Mouse (Mus musculus): ENCODE data around the gene Ergic2. TPM values are rescaled to one million over a fixed set of nuclear protein-coding genes. Genes with fewer than 3 reads are reported as not detected.
A peak's percentile ranks its signal among the peaks of the same experiment; 100 is the strongest.

Gene Ergic2
- 207 and 221 TPM in 2 replicates for polyA plus RNA-seq (2014; fragmentation: Nextera tagmentation; extraction: Ambion mirVana)

- Histone ChIP-seq H3K9me3 (ENCODE audit: low read depth, low read length) (no peaks in the 10 kb centered on the region), H3K27me3 (ENCODE audit: insufficient read depth, low read length) (no peaks in the 10 kb centered on the region), H3K9ac (peak within 1 kb of the TSS; percentile 97), H3K4me2 (peak within 1 kb of the TSS; percentile 74), H3K27ac (ENCODE audit: low read depth) (peak within 1 kb of the TSS; percentile 88), H3K36me3 (ENCODE audit: insufficient read depth) (no peaks in the 10 kb centered on the region), H3K4me3 (ENCODE audit: low read depth, low read length) (peak within 1 kb of the TSS; percentile 98), H3K4me1 (ENCODE audit: insufficient read depth) (no peaks in the 10 kb centered on the region)
- DNase-seq (peak; percentile 100), ATAC-seq (ENCODE audit: insufficient read depth) (peak; percentile 99)
- under 1% methylated on average over 61 of the region's 61 CpGs for WGBS
- no peak for TF ChIP-seq CTCF (IDR thresholded peaks at IDR 0.05; ENCODE audit: low read depth)
These were observed at the start of gene Ergic2 for GRCm38 (mm10) chr6:148211897-148212680. Gene Ergic2, minus strand, starts transcription at chr6:148212374.

GRCm38 (mm10) chr6:148260729-148261101, 48.5 kb upstream of the Ergic2 start:
- Histone ChIP-seq H3K9ac (no peak overlapping the region), H3K4me3 (ENCODE audit: low read depth, low read length) (no peak overlapping the region), H3K4me1 (ENCODE audit: insufficient read depth) (peaks cover 4% of the 10 kb centered on the region; the same call in 1 of the 2 replicates), H3K36me3 (ENCODE audit: insufficient read depth) (no peaks in the 10 kb centered on the region), H3K4me2 (no peak overlapping the region), H3K9me3 (ENCODE audit: low read depth, low read length) (no peaks in the 10 kb centered on the region), H3K27ac (ENCODE audit: low read depth) (peak overlapping the region; percentile 63; the same call in 1 of the 2 replicates), H3K27me3 (ENCODE audit: insufficient read depth, low read length) (no peaks in the 10 kb centered on the region)
- 76% methylated on average over 6 of the region's 6 CpGs for whole genome bisulfite sequencing
- peak; percentile 16; the same call in 1 of the 2 replicates for ATAC-seq (ENCODE audit: insufficient read depth)
- DNase-seq = no peak
- no peak for TF ChIP-seq CTCF (IDR thresholded peaks at IDR 0.05; ENCODE audit: low read depth)

DNA sequence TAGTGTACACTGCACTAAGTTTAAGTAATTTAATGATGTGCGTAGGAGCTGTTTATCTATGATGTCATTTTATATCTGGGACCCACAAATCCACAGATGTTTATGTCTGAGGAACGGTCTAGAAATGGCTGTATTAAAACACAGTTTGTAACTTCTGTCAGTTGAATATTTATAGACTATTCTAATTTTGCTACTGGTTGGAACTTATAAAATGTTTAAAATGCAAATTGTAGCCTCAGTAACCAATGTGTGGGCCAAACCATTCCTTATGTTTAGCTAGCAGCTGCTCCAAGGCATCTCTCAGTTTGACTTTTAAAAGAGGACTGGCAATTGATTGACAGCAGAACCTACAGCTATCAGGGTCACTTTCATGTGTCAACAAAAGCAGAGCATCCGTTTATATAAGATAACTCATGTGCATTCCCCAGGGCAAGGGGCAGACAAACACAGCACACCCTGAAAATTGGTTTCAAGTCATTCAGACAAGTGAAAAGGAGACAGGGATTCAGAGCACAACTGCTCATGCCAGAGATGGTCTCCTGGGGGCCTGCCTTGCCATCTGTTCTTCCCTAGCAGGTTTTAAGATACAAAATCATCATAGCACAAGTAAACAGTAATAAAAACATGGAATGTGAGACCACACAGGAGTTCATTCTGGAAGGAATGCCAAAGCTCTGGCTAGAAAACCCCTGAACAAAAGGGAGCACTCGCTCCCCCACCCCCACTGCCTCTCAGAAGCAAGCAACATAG, 48.0 kb upstream of the Ergic2 start:
- Histone ChIP-seq H3K4me3 (ENCODE audit: low read depth, low read length) (no peak overlapping the region), H3K9me3 (ENCODE audit: low read depth, low read length) (no peaks in the 10 kb centered on the region), H3K4me2 (no peak overlapping the region), H3K4me1 (ENCODE audit: insufficient read depth) (peaks cover 4% of the 10 kb centered on the region; the same call in 1 of the 2 replicates), H3K9ac (no peak overlapping the region), H3K27ac (ENCODE audit: low read depth) (peak overlapping the region; percentile 55; the same call in 1 of the 2 replicates), H3K36me3 (ENCODE audit: insufficient read depth) (no peaks in the 10 kb centered on the region), H3K27me3 (ENCODE audit: insufficient read depth, low read length) (no peaks in the 10 kb centered on the region)
- DNase-seq (peak; percentile 73), ATAC-seq (ENCODE audit: insufficient read depth) (peak; percentile 88)
- no peak for TF ChIP-seq CTCF (IDR thresholded peaks at IDR 0.05; ENCODE audit: low read depth)
- WGBS = 33% methylated on average over 4 of the region's 4 CpGs

DNA sequence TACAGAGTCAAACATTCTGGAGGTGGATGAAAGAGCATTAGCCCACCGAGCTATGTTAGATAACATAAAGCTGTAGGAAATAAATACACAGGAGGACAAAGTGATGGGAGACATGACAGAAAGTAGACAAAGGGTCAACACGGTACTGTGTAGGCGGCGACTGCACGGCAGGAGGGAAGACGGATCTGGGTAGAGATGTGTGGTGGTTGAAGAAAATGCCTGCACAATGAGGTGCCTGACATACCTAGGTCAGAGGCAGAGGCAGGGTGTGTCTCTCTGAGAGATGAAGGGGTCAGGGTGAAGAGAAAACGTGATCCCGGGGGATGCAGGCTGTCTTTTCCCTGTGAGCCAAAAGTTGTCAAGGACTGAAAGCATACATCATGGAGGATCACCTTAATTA, 46.9 kb upstream of the Ergic2 start:
- Histone ChIP-seq H3K4me2 (no peak overlapping the region), H3K9ac (no peak overlapping the region), H3K9me3 (ENCODE audit: low read depth, low read length) (no peaks in the 10 kb centered on the region), H3K27me3 (ENCODE audit: insufficient read depth, low read length) (no peaks in the 10 kb centered on the region), H3K4me1 (ENCODE audit: insufficient read depth) (peaks cover 4% of the 10 kb centered on the region; the same call in 1 of the 2 replicates), H3K27ac (ENCODE audit: low read depth) (no peak overlapping the region), H3K4me3 (ENCODE audit: low read depth, low read length) (no peak overlapping the region), H3K36me3 (ENCODE audit: insufficient read depth) (no peaks in the 10 kb centered on the region)
- WGBS = 42% methylated on average over 8 of the region's 8 CpGs
- DNase-seq (no peak), ATAC-seq (ENCODE audit: insufficient read depth) (no peak)
- no peak for TF ChIP-seq CTCF (IDR thresholded peaks at IDR 0.05; ENCODE audit: low read depth)

GRCm38 (mm10) chr6:148257805-148258204, 45.6 kb upstream of the Ergic2 start:
- 83% methylated on average over 2 of the region's 2 CpGs for WGBS
- DNase-seq = no peak
- no peak for ATAC-seq (ENCODE audit: insufficient read depth)

GRCm38 (mm10) chr6:148256109-148256508, 43.9 kb upstream of the Ergic2 start:
- Histone ChIP-seq H3K4me1 (ENCODE audit: insufficient read depth) (peaks cover 4% of the 10 kb centered on the region; the same call in 1 of the 2 replicates), H3K27ac (ENCODE audit: low read depth) (no peak overlapping the region), H3K9ac (no peak overlapping the region), H3K27me3 (ENCODE audit: insufficient read depth, low read length) (no peaks in the 10 kb centered on the region), H3K4me2 (no peak overlapping the region), H3K36me3 (ENCODE audit: insufficient read depth) (no peaks in the 10 kb centered on the region), H3K9me3 (ENCODE audit: low read depth, low read length) (no peaks in the 10 kb centered on the region), H3K4me3 (ENCODE audit: low read depth, low read length) (no peak overlapping the region)
- ATAC-seq (ENCODE audit: insufficient read depth) (no peak), DNase-seq (no peak)
- TF ChIP-seq CTCF (IDR thresholded peaks at IDR 0.05; ENCODE audit: low read depth) = no peak
- 72% methylated on average over 3 of the region's 3 CpGs for WGBS

More at GRCm38 (mm10) chr6:148257805-148258204, 45.6 kb upstream of the Ergic2 start:
- Histone ChIP-seq H3K4me1 (ENCODE audit: insufficient read depth) (peaks cover 4% of the 10 kb centered on the region; the same call in 1 of the 2 replicates), H3K27ac (ENCODE audit: low read depth) (no peak overlapping the region), H3K9ac (no peak overlapping the region), H3K4me3 (ENCODE audit: low read depth, low read length) (no peak overlapping the region), H3K4me2 (no peak overlapping the region), H3K36me3 (ENCODE audit: insufficient read depth) (no peaks in the 10 kb centered on the region), H3K27me3 (ENCODE audit: insufficient read depth, low read length) (no peaks in the 10 kb centered on the region), H3K9me3 (ENCODE audit: low read depth, low read length) (no peaks in the 10 kb centered on the region)
- no peak for TF ChIP-seq CTCF (IDR thresholded peaks at IDR 0.05; ENCODE audit: low read depth)

All from lung, embryonic 14.5 days (tissue).